Mouse (Mus musculus): ENCODE measurements at regions not wholly inside any gene's neighbourhood (a gene's known extent, or its start where the extent isn't known, plus 50 kb on each side); places are given as distances from the start of the nearest gene placed in this dataset.
"Not testable (repeated sequence)": the region's sequence is repeated elsewhere in the genome, so short reads cannot be mapped to it uniquely, and the experiment has no call there.

DNA sequence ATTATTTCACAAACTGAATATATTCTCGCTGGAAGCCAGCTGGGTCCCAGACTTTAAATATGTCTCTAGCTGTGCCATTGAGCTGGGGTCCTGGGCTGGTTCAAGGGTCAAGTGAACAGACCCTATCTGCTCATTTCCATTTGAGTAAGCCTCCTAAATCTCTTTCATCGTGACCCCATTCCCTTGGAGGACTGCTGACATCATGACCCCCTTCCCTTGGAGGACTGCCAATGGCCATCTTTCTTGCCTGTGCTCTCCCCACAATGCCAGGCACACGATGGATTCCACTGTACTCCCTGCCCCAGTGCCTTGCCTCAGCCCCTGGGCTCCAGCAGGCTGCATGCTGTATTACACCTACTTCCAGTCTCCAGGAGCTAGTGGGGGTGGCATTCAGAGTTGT is 106.5 kb upstream of the Tcerg1l start:
- intact Hi-C loops (cut with DNase I): no loop called here
- DNase-seq: no peak

DNA sequence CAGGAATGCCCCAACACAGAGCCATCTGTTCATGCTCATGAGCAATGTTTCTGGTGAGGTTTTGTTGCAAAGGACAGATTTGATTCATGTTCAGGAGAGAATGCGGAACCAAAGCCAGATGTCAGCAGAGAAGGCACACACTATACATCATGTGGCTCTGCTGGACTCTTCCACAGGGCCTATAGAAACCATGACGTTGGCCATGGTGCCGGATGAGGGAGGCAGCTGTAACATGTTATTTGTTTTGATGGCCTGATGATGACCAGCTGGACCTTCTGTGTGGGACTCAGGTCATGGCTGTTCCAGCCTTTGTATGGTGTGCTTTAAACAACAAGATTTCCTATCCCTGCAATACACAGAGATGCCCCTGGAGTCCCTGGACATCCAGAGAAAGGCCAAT is 105.5 kb upstream of the Tcerg1l start:
- no peak for DNase-seq
- intact Hi-C loops (cut with DNase I): no loop called here

DNA sequence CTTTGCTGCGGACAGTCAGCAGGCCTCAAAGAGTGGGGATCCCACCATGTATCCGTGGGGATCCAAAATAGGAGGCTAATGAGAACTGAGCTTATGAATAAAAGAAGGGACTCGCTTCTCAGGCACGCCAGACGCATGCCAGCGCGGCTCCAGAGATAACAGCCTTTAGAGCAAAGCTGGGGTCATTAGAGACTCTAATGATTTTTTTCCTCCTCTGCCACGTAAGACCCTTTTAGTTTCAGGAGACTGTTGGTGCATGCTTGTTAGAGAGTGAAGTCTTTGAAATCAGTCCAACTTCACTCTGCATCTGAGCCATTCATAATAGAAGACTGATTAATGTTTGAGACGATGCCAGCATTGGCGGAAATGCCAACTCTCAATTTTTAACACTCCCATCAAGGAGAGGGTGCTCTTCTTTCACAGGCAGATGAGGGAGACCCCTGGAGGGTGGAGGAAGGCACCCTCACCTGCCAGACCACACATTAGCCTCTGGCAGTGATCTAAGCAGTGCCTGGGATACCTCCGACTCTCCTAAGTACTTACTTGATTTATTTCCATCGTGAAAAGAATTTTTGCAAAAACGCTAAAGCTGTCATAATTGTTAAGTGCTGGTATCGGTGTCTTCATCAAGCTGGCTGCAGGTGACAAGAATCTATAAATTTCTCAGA is 104.0 kb upstream of the Tcerg1l start:
- intact Hi-C loops (cut with DNase I): no loop called here
- no peak for DNase-seq

DNA sequence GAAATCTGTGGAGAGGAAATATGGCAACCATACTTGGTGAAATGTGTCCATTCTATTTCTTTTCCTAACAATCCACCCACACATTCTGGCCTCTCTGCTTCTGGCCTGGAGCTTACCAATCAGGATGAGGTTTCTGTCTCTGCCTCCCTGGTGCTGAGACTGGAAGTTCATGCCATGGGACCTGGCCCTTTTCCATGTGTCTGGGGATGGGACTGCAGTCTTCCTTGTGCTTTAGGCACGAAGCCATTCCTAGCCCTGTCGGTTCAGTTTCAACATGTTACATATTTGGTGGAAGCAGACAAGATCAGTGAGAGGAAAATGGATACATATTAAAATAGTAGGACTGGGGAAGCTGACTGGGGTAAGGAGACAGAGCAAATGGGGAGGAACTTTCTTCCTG is 100.2 kb upstream of the Tcerg1l start:
- no peak for DNase-seq
- intact Hi-C loops (cut with DNase I): no loop called here

DNA sequence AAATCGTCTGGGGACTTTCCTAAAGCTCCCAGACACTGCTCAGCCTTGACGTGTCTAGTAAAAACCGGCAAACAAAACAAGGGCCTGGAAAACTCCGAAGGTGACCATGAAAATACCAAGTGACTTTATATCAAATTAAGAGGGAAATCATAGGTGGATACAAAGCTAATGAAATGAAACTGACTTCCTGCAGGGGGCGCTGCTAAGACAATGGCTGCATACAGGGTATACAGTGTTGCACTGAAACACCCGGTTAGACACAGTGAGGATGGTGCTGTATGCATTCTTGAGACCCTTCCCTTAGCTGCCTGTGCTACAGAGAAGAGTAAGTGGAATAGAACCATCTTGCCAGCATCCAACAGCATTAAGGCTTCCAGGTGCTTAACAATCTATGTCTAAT is 99.7 kb upstream of the Tcerg1l start:
- no peak for DNase-seq
- intact Hi-C loops (cut with DNase I): no loop called here

DNA sequence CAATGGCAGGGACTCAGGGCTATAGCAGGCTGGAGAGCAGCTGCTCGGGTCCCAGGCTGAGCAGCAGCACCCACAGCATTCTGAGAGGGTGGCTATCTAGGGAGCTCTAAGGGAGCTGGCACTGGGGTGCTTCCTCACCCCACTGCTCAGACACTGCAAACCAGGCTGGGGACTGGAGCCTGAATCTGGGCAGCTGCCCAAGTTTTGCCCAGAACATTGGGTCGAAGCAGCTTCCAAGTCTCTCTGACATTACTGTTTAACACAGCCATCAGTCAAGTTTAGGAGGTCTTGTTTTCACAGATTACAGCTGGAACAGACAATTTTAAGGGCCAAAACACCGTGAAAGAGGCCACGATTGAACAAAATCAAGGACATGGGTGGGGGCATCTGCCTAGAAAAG is 96.1 kb upstream of the Tcerg1l start:
- DNase-seq: no peak
- intact Hi-C loops (cut with DNase I): no loop called here

DNA sequence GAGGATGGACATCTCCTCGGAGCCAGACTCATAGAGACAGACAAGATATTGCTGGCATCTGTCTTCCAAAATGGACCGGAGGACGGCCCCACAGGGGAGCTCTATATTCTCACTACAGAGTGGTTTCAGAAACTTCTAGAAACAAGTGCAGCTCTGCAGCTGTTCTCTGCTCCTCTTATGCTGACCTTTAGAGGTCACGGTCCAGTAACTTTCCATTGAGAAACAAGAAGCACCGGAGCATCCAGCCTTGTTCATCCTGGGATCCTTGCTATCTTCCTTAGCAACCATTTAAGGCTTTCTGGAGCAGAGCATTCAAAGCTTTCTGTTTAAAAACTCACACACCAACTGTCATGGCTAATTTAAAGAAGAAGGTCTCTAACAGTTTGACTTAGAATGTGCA is 94.7 kb upstream of the Tcerg1l start:
- no peak for DNase-seq
- intact Hi-C loops (cut with DNase I): no loop called here

DNA sequence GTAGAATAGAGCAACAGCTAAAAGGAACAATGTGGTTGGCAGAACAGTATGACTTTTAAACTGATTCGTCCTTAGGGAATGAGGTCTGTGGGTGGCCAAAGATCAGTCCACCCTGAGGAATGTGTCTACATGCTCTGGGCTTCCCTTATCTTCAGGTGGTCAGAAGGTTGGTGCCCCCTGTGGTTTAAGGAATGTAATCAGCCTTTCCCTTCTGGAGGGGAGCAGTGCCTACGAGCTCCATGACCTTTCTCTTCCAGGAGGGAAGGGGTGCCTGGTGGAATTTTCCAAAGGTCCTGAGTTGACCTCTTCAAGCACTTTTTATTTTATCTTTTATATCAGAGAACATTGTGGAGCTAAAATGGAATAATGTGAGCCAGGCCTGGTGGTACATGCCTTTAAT is 91.9 kb upstream of the Tcerg1l start:
- no peak for DNase-seq
- intact Hi-C loops (cut with DNase I): no loop called here

DNA sequence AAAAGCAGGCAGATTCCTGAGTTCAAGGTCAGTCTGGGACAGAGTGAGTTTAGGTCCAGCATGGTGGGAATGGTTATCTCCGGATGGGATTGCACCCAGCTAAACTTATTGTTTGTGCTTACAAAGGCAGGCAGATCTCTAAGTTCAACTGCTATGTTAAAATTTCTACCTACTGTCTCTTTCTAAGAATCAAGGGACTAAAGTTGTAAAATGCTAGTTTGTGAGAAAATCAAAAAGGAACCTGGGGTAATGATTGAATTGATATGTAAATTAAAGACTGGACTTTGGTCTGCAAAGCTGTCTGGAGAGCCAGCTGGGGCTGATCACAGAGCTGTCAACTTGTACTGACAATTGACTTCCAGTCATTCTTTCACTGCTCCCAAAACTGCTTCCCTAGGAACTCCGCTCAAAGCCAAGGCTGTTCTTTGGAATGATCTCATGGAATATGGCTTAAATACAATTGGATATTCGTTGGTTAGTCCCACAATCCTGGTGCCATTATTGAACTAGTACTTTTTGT is 90.7 kb upstream of the Tcerg1l start:
- intact Hi-C loops (cut with DNase I): no loop called here
- DNase-seq: no peak

DNA sequence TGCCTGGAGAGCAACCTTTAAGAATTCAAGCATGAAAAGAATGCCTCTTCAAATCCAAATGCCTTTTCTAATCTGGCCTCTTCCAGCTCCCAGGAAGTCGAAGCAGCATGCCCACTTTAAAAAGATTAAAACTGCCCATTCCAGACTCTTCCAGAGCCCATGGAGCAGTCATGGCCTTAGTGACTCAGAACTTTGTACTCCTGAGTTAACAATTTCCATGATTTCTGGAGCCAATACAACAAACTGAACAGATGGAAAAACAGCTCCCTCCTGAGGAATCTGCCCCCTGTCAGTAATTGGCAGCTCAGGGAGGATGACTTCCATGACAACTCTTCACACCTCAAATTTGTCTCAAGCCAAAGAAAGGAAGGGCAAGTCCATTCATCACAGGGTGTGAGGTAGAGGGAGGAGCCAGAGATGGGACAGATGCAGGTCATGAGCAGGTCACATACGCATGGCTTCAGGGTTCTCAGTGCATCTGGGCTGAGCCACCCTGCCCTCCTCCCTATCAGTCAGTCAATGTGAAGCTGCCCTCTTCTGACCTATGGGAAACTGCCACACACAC is 75.4 kb upstream of the Tcerg1l start:
- no peak for DNase-seq
- intact Hi-C loops (cut with DNase I): no loop called here

DNA sequence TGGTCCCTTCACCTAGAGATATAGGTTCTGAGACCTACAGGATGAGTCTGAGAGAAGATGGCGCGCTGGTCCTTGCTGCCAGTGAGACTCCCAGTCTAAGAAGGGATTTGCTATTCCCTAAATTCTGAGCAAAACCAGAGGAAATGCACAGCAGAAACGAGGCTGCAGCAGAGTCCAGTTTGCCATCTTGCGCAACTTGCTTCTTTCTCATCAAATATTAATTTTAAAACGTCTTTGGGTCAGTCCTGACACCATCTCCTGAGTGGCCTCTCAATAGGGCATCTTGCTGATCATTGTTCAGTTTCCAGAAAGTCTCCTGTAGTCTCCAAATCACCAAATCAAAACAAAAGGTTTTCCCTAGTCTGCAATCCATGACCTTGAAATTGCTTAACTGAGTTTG is 74.8 kb upstream of the Tcerg1l start:
- intact Hi-C loops (cut with DNase I): no loop called here
- no peak for DNase-seq

DNA sequence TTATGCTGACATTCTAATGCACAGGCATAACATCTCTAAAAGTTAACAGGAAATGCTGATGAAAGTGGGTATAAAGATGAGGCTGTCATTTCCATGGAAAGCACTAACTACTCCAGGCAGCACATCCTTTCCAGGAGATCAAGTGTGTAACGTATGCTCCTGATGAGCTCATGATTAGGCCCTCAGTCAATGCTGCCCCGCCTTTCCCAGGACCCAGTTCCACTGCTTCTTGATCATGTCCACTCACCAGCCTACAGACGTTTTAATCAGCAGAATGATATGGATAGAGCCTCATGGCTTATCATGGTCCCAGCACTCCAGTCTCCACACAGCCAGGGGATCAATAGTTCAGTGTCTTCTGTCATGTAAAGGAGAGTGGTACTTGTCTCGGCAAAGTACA is 71.7 kb upstream of the Tcerg1l start:
- intact Hi-C loops (cut with DNase I): no loop called here
- DNase-seq: no peak

DNA sequence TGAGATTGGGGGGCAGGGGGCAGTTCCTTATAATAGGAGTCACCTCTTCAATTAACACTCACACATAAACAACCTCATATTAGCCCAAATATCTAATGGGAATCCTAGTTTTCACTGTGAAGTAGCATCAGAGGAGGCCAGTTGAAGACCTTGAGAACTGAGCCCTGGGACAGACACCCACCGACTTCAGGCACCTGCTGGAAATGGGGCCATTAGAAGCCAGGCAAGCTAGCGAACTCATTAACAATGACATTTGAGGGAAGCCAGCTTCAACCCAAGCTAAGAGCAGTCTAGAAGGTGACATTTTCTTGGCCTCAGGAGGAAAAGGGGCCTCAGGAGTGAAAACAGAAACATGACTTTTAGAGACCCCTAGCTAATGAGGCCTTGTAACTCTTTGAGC is 70.9 kb upstream of the Tcerg1l start:
- intact Hi-C loops (cut with DNase I): no loop called here
- DNase-seq: no peak

DNA sequence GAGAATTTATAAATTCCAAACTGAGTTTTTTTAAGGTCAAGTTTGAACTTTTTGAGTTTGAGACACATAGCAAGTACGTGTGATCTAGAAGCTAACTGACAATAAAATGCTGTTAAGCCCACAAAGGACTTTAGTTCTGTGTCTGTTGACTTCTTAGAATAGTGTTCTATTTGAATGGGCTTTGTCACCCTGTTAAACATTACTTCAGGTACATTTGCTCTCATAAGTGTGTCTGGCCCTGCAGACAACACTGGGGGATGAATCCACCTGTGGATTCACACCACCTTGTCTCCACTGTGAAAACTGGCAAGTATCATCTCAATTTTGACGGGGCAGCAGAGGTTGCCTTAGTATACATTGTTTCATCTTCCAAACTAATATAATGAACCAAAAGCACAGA is 70.5 kb upstream of the Tcerg1l start:
- no peak for DNase-seq
- intact Hi-C loops (cut with DNase I): no loop called here

DNA sequence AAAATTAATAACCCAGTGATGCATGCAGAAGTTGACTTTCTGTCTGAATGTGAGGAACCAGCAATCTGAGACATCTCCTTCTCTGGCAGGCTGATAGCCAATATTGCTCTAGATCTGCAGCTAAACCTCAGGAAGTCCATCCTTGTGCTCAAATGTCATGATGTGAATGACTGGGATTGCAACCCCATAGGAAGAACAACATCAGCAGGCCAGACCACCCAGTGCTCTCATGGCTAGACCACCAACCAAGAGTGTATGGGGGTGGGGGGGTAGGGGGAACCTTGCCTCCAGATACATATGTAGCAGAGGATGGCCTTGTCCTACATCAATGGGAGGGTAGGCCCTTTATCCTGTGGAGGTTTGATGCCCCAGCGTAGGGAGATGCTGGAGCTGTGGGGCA is 69.9 kb upstream of the Tcerg1l start:
- intact Hi-C loops (cut with DNase I): no loop called here
- no peak for DNase-seq

DNA sequence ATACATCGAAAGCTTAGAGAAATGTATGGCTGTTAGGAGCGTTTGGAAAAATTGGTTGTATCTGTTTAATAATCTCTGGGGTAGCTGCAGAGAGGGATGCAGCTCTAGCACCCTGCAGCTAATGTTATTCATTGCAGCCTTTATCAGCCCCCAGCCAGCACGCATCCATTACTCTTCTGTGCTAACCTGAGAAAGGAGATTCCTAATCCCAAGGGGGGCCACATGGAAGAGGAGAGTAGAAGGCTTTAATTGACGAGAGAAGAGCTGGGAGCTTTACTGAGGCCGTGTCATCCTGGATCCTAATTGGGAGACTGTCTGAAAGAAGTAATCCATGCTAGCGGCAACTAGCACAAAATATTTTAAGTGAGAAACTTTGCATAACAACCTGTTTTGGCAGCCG is 60.4 kb upstream of the Tcerg1l start:
- DNase-seq: no peak
- intact Hi-C loops (cut with DNase I): no loop called here

DNA sequence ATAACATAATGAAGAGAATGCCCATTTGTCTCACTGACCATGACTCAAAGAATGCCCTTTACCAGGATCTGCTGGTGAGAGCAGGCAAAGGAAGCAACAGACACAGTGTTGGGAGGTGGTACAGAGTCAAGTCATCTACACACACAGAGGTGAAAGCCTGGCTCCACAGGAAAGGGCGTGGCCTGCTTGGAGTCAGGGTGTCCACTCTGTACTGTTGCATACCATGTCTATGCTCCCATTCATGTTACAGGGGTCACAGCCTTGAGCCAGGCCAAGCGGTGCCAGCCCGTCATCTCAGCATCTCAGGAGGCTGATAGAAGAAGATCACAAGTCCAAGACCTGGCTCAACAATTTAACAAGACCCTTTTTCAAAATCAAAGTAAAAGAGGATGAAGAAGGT is 57.8 kb upstream of the Tcerg1l start:
- no peak for DNase-seq
- intact Hi-C loops (cut with DNase I): no loop called here

DNA sequence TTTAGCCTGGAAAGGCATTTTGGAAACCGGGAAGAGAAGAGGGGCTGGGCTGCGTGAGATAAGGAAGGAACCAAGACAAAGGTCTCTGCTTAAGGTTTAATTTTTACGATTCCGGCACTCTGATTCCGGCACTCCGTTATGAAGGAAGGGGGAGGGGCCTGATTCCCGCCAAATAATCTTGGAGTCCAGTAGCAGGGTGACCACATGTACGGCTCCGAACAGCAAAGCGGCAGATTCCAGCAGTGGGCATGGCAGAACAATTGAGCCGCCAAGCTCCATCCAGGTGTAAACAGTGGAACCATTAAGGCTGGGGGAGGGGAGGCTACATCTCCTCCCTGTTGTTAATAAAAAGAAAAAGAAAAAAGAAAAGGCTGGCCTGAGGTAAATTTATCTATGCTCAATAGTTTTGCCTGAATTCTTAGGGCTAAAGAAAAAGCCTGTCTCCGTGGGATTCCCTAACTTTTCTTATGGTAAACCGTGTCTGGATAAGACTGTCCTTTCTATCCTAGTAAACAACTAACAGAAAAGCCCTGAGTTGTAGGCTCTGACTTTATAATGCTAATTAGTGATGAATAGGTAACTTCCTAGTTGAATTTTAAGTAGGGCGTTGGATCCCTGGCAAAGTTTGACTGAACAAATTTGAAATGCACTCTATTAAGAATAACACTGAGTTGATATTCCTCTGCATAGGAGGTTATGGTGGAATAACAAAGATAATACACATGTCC is 57.1 kb upstream of the Tcerg1l start:
- intact Hi-C loops (cut with DNase I); DNase-seq: not testable (repeated sequence)

DNA sequence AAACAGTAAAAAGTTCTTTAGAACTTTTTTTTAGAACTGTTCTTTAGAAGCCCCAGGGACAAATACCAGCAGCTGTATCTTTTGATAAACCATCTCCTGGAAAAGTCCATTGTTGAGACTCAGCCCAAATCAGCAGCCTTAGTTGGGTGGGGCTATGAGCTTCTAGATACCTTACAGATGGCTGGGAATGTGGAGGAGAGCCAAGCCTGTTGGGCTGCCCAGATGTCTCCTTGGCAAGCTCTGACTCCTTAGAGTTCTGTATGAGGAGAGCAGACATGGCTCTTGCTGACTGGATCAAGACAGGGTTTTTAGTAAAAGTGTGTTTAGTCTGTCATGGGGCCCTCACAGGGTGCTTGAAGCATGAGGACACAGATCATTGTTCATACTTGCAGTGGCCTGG is 53.8 kb upstream of the Tcerg1l start:
- intact Hi-C loops (cut with DNase I): no loop called here
- DNase-seq: peak; percentile 31 to 45

DNA sequence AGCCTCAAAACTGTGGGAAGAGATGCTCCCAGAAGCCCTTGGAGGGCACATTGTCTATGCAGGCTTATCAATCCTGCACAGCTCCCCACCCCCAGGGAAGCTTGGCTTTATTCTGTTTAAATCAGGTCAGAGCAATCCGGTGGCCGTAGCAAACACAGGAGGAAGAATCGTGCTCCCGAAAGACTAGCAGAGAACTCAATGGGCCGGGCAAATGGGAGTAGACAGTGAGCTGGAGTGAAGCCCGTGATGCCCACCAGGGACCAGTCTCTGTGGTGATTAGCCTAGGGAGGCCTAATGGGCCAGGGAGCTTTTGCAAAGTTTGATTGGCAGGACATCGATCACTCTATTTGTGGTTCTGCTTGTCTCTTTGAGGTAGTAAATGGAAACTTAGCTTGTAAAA is 51.0 kb upstream of the Tcerg1l start:
- intact Hi-C loops (cut with DNase I): no loop called here
- DNase-seq: no peak
